Mouse (Mus musculus): ENCODE results near the gene Nisch.

Nisch gene

DNA sequence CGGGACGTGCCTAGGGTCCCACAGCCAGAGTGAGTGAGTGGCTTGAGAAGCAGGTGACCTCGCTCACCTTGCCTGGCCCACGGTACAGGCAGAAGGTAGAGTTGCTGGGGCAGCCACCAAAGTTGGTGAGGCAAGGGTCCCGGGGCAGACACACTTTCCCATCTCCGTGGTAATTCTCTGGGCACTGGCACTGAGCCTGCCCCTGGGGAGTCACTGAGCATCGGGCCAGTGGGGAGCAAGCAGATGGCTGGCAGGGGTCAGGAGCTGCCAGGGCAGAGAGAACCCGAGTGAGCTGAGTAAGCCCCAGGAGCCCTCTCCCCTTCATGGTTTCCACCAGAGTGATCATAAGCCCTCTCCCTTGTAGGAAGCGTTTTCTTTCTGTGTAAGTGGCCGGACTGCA is 55.1 kb downstream of the Nisch start:
- DNase-seq (ENCODE audit: low spot score in 2 of 2) = no peak

- DNase-seq (ENCODE audit: low spot score in 2 of 2) = no peak
Observed at GRCm38 (mm10) chr14:31161191-31161590, 55.6 kb downstream of the Nisch start.

DNA sequence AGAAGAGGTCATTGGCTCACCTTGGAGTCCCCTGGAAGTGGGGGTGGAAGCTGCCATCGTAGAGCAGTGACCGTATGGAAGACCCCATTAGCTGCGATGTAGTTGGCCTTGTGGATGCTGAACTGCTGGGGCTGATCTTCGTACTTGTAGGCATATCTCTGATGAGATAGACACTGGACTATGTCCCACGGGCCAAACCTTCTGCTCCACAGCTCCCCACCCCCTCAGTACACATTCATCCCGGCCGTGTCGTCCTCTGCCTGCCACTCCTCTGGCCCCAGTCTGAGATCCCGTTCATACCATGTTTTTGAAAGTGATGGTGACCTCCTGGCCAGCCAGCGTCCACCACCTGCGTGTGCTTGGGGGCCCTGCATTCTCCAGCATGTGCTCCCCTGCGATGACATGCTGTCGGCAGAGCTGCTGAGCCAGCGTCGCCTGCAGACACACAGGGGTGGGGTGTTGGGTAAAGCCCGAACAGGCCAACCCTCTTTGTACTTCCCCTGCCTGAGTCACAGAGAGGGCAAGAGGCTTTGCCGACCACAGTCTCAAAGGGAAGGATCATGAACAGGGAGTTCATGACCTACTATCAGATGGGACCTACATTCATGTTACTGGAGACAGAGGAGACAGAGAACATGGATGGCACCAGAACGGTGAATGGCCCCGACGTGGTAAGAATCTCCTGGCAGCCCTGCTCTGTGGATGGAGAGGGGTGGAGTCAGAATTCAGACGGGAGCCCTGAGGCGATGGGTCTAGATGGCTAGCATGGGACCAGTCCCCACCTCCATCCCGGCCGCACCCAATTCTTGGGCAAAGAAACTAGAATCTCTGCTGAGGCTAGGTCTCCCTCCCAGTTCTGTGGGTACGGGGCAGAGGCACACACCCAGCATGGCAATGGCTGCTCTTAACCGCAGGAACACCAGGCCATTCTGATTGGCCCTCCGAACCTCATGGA is 56.3 kb downstream of the Nisch start:
- no peak for DNase-seq (ENCODE audit: low spot score in 2 of 2)

- no peak for DNase-seq (ENCODE audit: low spot score in 2 of 2)
Observed at GRCm38 (mm10) chr14:31145694-31146093, 71.1 kb downstream of the Nisch start.

GRCm38 (mm10) chr14:31141011-31141410 is 75.7 kb downstream of the Nisch start:
- DNase-seq (ENCODE audit: low spot score in 2 of 2) = no peak

DNA sequence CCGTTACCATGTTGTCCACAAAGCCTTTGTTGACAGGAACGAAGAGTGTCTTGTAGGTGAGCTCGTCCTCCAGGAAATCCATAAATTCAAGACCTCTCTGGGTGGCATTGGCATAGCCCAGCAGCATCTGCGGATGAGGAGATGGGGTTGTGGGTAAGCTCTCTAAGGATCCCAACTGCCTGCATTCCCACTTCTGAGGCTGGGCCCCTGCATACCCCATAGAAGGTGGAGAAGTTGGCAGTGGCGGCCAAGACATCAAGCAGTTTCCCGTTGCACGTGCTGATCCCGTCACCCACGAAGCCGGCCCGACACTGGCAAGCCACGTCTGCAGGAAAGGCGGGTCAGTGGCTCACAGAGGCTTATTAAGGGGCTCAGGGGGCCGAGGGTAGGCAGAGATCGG is 76.6 kb downstream of the Nisch start:
- no peak for DNase-seq (ENCODE audit: low spot score in 2 of 2)

DNA sequence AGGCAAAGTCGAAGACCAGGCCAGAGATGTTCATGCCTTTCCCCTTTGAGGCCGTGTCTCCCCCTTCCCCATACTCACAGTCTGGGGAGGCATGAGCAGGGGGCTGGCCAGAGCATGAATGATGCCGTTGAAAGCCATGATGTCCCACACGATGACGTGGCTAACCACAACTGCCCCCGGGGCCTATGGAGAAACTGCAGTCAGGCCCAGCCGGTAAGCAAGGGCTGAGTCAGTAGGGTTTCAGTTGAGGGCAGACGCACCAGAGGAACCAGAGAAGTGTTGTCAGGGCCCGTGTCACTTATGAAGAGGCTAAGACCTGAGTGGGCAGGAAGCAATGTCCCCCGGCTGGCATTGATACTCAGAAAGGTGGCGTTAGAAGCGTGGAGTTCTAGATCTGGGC is 77.1 kb downstream of the Nisch start:
- DNase-seq (ENCODE audit: low spot score in 2 of 2) = no peak

- DNase-seq (ENCODE audit: low spot score in 2 of 2) = no peak
Observed at GRCm38 (mm10) chr14:31138897-31139429, 77.8 kb downstream of the Nisch start.

GRCm38 (mm10) chr14:31138219-31138896 is 78.4 kb downstream of the Nisch start:
- no peak for DNase-seq (ENCODE audit: low spot score in 2 of 2)

GRCm38 (mm10) chr14:31137791-31138190 is 79.0 kb downstream of the Nisch start:
- no peak for DNase-seq (ENCODE audit: low spot score in 2 of 2)

GRCm38 (mm10) chr14:31137281-31137595 is 79.5 kb downstream of the Nisch start:
- no peak for DNase-seq (ENCODE audit: low spot score in 2 of 2)

DNA sequence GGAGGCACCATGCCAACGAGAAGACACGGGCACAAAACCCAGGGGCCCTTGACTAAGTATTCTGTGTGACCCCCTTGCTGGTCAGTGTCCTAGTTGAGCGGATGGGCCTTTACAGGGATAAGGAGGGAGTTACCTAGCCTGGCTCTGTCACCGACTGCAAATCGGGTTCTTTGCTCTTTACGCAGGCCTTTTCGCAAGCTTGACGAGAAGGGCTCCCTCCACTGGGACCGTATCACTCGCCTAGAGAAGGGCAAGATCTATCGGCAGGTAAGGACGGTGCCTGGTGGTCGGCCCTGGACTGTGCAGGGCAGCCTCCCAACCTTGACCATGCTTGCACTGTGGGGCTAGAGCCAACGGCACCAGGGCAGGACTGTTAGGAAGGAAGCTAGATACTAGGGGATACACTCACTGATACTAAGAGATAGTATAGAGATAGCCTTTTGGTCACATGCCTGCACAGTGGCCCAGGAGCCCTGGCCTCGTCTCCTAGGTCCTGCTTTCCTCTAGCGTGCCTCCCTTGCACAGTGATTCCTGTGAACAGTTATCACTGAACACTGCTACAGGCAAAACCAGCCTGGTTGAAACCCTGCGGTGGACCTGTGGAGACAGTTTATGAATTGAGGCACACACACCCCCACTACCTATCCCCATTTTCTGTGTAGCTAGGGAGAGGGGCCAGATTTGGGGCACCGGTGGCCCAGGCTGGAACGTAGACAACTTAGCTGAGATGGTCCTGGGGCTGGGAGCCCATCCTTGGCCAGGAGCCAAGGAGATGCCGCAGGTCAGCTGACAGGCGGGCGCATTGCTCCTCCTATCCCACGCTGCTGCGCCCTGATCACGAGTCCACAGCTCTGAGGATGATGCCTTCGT is 80.1 kb downstream of the Nisch start:
- no peak for DNase-seq (ENCODE audit: low spot score in 2 of 2)

- DNase-seq (ENCODE audit: low spot score in 2 of 2) = no peak
Observed at GRCm38 (mm10) chr14:31135495-31136410, 81.0 kb downstream of the Nisch start.

DNA sequence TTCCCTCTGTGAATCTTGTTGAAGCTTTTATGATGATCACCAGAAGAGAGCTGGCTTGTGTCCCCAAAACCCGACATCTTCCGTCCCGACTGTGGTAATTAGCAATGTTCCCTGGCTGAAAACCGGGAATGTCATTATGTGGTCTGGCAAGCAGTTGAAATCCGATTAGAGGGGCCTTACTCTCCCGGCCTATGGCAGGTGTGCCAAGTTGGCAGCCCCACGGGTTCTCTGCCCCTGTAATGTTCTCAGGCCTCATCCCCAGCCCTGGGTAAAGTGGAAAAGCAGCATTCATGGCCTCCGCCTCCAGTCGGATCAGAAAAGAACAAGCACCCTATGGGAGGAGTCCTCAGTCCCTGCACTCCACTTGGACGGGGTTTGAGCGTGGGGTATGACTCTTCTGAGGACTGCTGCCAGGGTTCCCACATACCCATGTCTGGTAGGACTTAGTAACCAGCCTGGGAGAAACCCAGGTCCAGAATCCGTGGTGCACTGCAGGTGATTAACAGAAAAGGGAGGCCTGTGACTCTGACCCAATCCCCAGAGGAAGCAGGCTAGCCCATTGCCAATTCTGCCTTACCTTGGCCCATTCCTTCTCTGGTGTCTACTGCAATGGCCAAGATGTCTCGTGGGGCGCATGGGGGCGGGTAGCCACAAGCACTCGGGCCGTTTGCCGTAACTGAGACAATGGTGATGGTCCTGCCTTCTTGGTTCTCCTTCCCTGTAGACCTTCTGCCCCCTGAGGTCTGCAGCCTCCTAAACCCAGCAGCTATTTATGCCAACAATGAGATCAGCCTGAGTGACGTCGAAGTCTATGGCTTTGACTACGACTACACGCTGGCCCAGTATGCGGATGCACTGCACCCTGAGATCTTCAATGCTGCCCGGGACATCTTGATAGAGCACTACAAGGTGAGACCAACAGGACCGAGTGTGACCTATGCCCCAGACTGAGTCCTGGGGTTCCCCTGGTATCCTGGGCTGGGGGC is 82.4 kb downstream of the Nisch start:
- no peak for DNase-seq (ENCODE audit: low spot score in 2 of 2)

- no peak for DNase-seq (ENCODE audit: low spot score in 2 of 2)
Observed at GRCm38 (mm10) chr14:31133023-31133665, 83.6 kb downstream of the Nisch start.

- DNase-seq (ENCODE audit: low spot score in 2 of 2) = no peak
Observed at GRCm38 (mm10) chr14:31132491-31132975, 84.2 kb downstream of the Nisch start.

- DNase-seq (ENCODE audit: low spot score in 2 of 2) = no peak
Observed at GRCm38 (mm10) chr14:31132031-31132430, 84.7 kb downstream of the Nisch start.

DNA sequence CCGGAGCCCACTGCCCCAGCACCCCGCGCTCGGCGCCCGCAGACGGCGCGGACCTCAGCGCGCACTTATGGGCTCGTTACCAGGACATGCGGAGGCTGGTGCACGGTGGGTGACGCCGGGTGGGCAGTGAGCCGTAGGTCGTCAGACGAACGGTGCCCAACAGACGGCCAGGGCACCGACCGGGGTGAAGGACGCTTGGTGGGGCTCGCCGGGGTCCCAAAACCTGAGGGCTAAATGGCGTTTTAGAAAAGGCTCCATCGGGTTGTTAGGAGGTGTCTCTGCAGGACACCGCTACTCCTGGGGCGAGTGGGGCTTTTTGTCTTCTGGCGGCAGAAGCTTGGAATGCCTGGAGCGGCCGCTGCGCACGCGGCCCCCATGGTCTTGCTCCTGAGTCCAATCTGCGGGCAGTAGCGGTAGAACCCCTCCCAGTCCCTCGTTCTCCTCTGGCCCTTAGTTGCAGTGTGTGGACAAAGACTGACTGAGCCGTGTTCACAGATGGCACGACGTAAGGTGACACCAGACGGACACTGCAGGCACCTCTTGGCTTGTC is 85.4 kb downstream of the Nisch start:
- DNase-seq (ENCODE audit: low spot score in 2 of 2) = no peak

Data from natural killer cell, adult 2 months (primary cell).